Mouse (Mus musculus): ENCODE data around the gene Clic5.

DNA sequence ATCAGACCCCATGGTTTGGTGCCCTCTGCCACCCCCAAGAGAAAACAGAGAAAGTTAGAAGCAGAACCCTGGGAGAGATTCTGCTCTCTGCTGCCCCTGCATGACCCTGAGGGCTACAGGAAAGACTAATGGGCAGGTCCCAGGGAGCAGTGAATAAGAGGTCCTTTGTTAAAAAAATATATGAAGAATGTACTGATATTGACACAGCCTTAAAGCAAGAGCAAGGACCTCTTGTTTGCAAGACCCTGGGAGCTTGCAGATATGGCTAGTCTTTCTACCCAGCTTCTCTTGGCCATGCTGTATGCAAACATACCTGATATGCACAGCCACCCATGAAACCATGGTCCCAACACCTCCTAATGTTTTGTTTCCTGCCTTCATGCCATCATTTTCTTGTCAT, 86.4 kb downstream of the Clic5 start:
- TF ChIP-seq CTCF (IDR thresholded peaks at IDR 0.05; ENCODE audit: extremely low read depth, insufficient read length, insufficient replicate concordance, low read depth, low read length) (no peak), POLR2A (IDR thresholded peaks at IDR 0.05; ENCODE audit: low read depth, low read length) (no peak)
